Mouse (Mus musculus) intestine, postnatal 0 days (tissue): ENCODE data around the gene Rragd. TPM values are rescaled to one million over a fixed set of nuclear protein-coding genes. Genes with fewer than 3 reads are reported as not detected.

Experiments used
- ATAC-seq: fragments of 200-750 bp; cut with Nextera tagmentation; 2 replicates; pipeline ENCODE4 v1.8.0; 2017; ENCODE audit warnings: mild to moderate bottlenecking, moderate TSS enrichment, moderate library complexity
- H3K27ac ChIP-seq: fragments of 300-500 bp; sonication (generic); 2 replicates; pipeline ENCODE4 v1.5.1; 2014; ENCODE audit warnings: mild to moderate bottlenecking, low read depth, low read length, moderate library complexity
- H3K27me3 ChIP-seq: fragments of 300-500 bp; sonication (generic); replicated peaks from 2 replicates; pipeline ENCODE4 v1.6.1; 2014; ENCODE audit warnings: low read length, mixed read lengths; ENCODE audit not compliant: control insufficient read depth, insufficient read depth
- H3K36me3 ChIP-seq: fragments of 300-500 bp; sonication (generic); 2 replicates; pipeline ENCODE4 v1.6.1; 2014; ENCODE audit warnings: mild to moderate bottlenecking, moderate library complexity; ENCODE audit not compliant: control insufficient read depth, insufficient read depth
- H3K4me1 ChIP-seq: fragments of 300-500 bp; sonication (generic); replicated peaks from 2 replicates; pipeline ENCODE4 v1.6.1; 2014; ENCODE audit warnings: antibody characterized with exemption, low read length, mixed read lengths; ENCODE audit not compliant: control insufficient read depth, insufficient read depth
- H3K4me2 ChIP-seq: fragments of 300-500 bp; sonication (generic); replicated peaks from 2 replicates; pipeline ENCODE4 v1.6.1; 2014; ENCODE audit warnings: low read depth, mild to moderate bottlenecking, moderate library complexity
- H3K4me3 ChIP-seq: fragments of 300-500 bp; sonication (generic); 2 replicates; pipeline ENCODE4 v1.5.1; 2014; ENCODE audit warnings: low read depth, low read length
- H3K9ac ChIP-seq: fragments of 300-500 bp; sonication (generic); 2 replicates; pipeline ENCODE4 v1.6.1; 2014; ENCODE audit warnings: mild to moderate bottlenecking, low read depth, low read length
- H3K9me3 ChIP-seq: fragments of 300-500 bp; sonication (generic); 2 replicates; pipeline ENCODE4 v1.6.1; 2016; ENCODE audit warnings: mixed run types; ENCODE audit not compliant: control insufficient read depth
- CTCF ChIP-seq: sonication (generic); IDR thresholded peaks from 2 replicates; pipeline ENCODE4 v1.5.1; 2016; ENCODE audit warnings: low read depth, mild to moderate bottlenecking, control low read depth, antibody characterized with exemption, moderate library complexity
- WGBS: fragments of 180-500 bp; shearing (Covaris S2); extraction: QIAGEN DNeasy Blood & Tissue Kit; methylation state at CpG from one replicate; pipeline ENCODE4 v1.1.7; 2014; 5-methylcytosine and 5-hydroxymethylcytosine counted together
- polyA plus RNA-seq: library from polyadenylated mRNA; unstranded; fragments of >200 nt; fragmentation: Nextera tagmentation; extraction: Ambion mirVana; gene quantifications from 2 replicates; pipeline ENCODE4 v1.2.1, GENCODE M21; 2015

The Rragd gene
- polyA plus RNA-seq, 1 experiment from 2014 or later: 51.9 TPM

- peak; percentile 100 for ATAC-seq
- no peak for TF ChIP-seq CTCF
- H3K9ac ChIP-seq: peak within 1 kb of the TSS; percentile 95
- 0 out of 2 replicates have a peak, but pooled peaks cover 9% of the 10 kb centered on the region for H3K36me3 ChIP-seq
- H3K27me3 ChIP-seq: no peaks in the 10 kb centered on the region
- H3K9me3 ChIP-seq: no peaks in the 10 kb centered on the region
- peak within 1 kb of the TSS; percentile 99 for H3K27ac ChIP-seq
- 0 out of 2 replicates have a peak, but pooled peaks cover 4% of the 10 kb centered on the region for H3K4me1 ChIP-seq
- peak within 1 kb of the TSS; percentile 83 for H3K4me2 ChIP-seq
- under 1% methylated on average over 120 of the region's 123 CpGs for WGBS
- peak within 1 kb of the TSS; percentile 84 for H3K4me3 ChIP-seq
These were observed 48.5 kb downstream of the Rragd start, which contains the start of gene Ube2j1 for GRCm38 (mm10) chr4:33031195-33031960. Gene Ube2j1 (plus strand): TSS chr4:33031416.

DNA sequence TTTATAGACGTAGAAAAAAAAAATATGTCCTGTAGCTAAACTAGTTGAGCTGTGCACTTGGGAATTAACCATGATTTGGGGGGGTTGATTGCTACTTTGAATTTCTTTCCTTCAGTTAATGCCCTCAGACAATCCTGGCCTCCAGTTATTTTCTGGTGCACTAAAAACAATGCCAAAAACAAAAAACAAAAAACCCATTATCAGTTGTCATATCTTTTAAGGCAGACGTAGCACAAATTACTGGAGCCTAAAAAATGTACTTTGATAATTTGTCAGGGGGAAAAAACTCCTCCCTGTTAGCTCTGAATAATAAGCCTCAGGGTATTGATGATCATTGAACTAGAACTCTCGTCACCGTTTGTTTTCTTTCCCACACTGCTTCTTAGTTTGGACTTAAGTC lies 49.2 kb downstream of the Rragd start:
- WGBS: 14% methylated on average over 4 of the region's 4 CpGs
- no peak for TF ChIP-seq CTCF
- no peak for ATAC-seq
- H3K4me2 ChIP-seq: peak overlapping the region; percentile 83
- 0 out of 2 replicates have a peak, but pooled peaks cover 4% of the 10 kb centered on the region for H3K4me1 ChIP-seq
- peak overlapping the region; percentile 95 for H3K9ac ChIP-seq
- H3K27me3 ChIP-seq: no peaks in the 10 kb centered on the region
- peak overlapping the region; percentile 84 for H3K4me3 ChIP-seq
- peaks cover 15% of the 10 kb centered on the region; the same call in 1 of the 2 replicates for H3K36me3 ChIP-seq
- H3K9me3 ChIP-seq: no peaks in the 10 kb centered on the region
- H3K27ac ChIP-seq: 0 out of 2 replicates have a peak overlapping the region, but pooled peaks have one; percentile 99

DNA sequence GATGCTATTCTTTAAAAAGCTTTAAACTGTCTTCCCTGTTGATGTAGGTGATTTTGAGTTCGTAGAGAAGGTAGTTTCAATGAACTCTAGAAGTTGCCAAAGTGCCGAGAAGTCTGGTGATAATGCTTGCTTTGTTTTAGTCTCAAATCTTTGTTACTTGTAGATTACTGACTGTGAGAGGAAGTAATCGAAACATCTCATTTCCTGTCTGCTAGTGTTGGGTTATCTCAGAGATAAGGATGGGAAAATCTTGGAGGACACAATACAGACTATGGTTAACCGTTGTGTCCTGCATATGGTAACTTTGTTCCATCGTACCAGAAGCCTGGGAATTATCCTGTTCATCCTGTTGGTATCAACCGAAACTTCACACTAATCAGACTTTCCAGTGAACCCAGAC lies 50.7 kb downstream of the Rragd start:
- Histone ChIP-seq H3K27ac (no peak overlapping the region), H3K4me1 (0 out of 2 replicates have a peak, but pooled peaks cover 4% of the 10 kb centered on the region), H3K27me3 (no peaks in the 10 kb centered on the region), H3K4me3 (no peak overlapping the region), H3K9me3 (no peaks in the 10 kb centered on the region), H3K36me3 (peaks cover 18% of the 10 kb centered on the region), H3K9ac (no peak overlapping the region), H3K4me2 (no peak overlapping the region; the same call in 1 of the 2 replicates)
- 42% methylated on average over 6 of the region's 6 CpGs for WGBS
- no peak for ATAC-seq
- no peak for TF ChIP-seq CTCF

DNA sequence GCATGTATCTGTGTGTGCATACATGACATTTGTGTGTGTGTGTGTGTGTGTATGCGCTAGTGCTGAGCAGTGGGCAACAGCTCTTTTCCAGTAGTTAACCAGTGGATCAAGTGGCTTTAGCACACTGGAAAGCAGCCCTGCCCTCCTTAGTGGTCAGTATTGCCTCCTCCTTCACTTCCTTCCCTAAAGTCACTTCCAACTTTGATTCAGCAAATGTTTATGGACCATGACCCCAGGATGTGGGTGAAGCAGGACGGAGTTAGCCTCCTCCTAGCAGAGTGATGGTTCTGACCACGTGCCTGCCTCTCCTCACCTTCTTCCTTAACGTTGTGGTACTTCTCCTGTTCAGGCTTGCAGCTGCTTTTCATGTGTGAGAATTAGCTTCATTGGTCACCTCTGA lies 57.0 kb downstream of the Rragd start:
- Histone ChIP-seq H3K9me3 (no peaks in the 10 kb centered on the region), H3K4me3 (no peak overlapping the region), H3K27me3 (no peaks in the 10 kb centered on the region), H3K36me3 (peaks cover 67% of the 10 kb centered on the region), H3K27ac (no peak overlapping the region), H3K9ac (no peak overlapping the region), H3K4me1 (no peaks in the 10 kb centered on the region), H3K4me2 (no peak overlapping the region)
- 77% methylated on average over 4 of the region's 4 CpGs for WGBS
- no peak for ATAC-seq
- TF ChIP-seq CTCF: no peak

DNA sequence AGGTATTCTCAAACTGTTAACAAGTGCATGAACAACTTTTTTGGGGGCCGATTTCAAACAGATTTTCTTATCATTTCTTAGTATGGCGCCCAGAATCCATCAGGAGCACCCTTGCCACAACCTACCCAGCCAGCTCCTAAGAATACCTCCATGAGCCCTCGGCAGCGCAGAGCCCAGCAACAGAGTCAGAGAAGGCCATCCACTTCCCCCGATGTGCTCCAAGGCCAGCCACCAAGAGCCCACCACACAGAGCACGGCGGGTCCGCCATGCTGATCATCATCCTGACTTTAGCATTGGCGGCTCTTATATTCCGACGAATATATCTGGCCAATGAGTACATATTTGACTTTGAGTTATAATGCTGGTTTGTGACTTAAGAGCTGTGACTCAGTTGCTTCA lies 66.8 kb downstream of the Rragd start:
- Histone ChIP-seq H3K9ac (no peak overlapping the region), H3K4me1 (no peaks in the 10 kb centered on the region), H3K4me3 (no peak overlapping the region), H3K27me3 (no peaks in the 10 kb centered on the region), H3K9me3 (no peaks in the 10 kb centered on the region), H3K27ac (no peak overlapping the region), H3K36me3 (peaks cover 57% of the 10 kb centered on the region), H3K4me2 (no peak overlapping the region)
- TF ChIP-seq CTCF: no peak
- ATAC-seq: no peak
- 97% methylated on average over 11 of the region's 11 CpGs for WGBS

DNA sequence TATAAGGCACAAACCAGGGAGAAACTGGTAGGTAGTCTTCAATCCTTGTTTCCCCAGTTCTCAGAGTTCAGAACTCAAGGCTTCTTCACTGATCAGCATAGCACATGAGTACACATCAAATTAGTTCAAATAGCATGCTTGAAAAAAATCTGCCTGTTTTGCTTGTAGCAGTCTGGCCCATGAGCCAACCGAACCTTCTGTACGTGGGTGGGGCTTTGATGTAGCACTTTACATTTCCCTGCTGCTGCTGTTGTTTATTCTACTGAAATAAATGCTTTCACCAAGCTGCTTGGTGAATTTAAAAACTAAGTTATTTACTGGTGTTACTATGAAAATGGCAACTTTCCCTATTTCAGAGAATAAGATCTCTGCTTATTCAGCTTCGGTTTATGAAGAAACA lies 69.2 kb downstream of the Rragd start:
- Histone ChIP-seq H3K4me1 (no peaks in the 10 kb centered on the region), H3K9ac (no peak overlapping the region), H3K4me3 (no peak overlapping the region), H3K27me3 (no peaks in the 10 kb centered on the region), H3K27ac (no peak overlapping the region), H3K4me2 (no peak overlapping the region), H3K9me3 (no peaks in the 10 kb centered on the region), H3K36me3 (peaks cover 39% of the 10 kb centered on the region)
- WGBS: 80% methylated on average over 3 of the region's 3 CpGs
- ATAC-seq: no peak
- no peak for TF ChIP-seq CTCF
